Mouse (Mus musculus) heart, embryonic 10.5 days (tissue): ENCODE results near the gene Gtse1. TPM values are rescaled to one million over a fixed set of nuclear protein-coding genes. Genes with fewer than 3 reads are reported as not detected.

ENCODE experiments used
- DNase-seq: peaks from one replicate; pipeline ENCODE4 v3.0.0-alpha.2; 2017; ENCODE audit warnings: low spot score
- H3K27ac ChIP-seq: fragments of 300-500 bp; sonication (generic); 2 replicates; pipeline ENCODE4 v1.5.1; 2016; ENCODE audit warnings: mild to moderate bottlenecking
- H3K27me3 ChIP-seq: fragments of 300-500 bp; sonication (generic); 2 replicates; pipeline ENCODE4 v1.6.1; 2016; ENCODE audit warnings: mild to moderate bottlenecking; ENCODE audit not compliant: poor library complexity, insufficient read depth, severe bottlenecking
- H3K36me3 ChIP-seq: fragments of 300-500 bp; sonication (generic); 2 replicates; pipeline ENCODE4 v1.6.1; 2016; ENCODE audit warnings: mild to moderate bottlenecking, moderate library complexity
- H3K4me1 ChIP-seq: fragments of 300-500 bp; sonication (generic); 2 replicates; pipeline ENCODE4 v1.6.1; 2016; ENCODE audit warnings: mild to moderate bottlenecking
- H3K4me3 ChIP-seq: fragments of 300-500 bp; sonication (generic); 2 replicates; pipeline ENCODE4 v1.5.1; 2016; ENCODE audit warnings: mild to moderate bottlenecking, moderate library complexity
- H3K9me3 ChIP-seq: fragments of 300-500 bp; sonication (generic); 2 replicates; pipeline ENCODE4 v1.6.1; 2016; ENCODE audit warnings: mild to moderate bottlenecking, moderate library complexity
- WGBS: fragments of 180-500 bp; shearing (Covaris S2); methylation state at CpG from one replicate; pipeline ENCODE4 v1.1.7; 2016; 5-methylcytosine and 5-hydroxymethylcytosine counted together
- polyA plus RNA-seq: library from polyadenylated mRNA; unstranded; fragments of >200 nt; fragmentation: Nextera tagmentation; extraction: Ambion mirVana; gene quantifications from 2 replicates; pipeline ENCODE4 v1.2.1, GENCODE M21; 2016

Gene Gtse1
- polyA plus RNA-seq, 1 experiment from 2014 or later = 40.6 TPM

- Histone ChIP-seq H3K36me3 (peaks cover 72% of the 10 kb centered on the region), H3K27me3 (no peaks in the 10 kb centered on the region), H3K4me3 (no peak overlapping the region), H3K9me3 (no peaks in the 10 kb centered on the region), H3K4me1 (no peaks in the 10 kb centered on the region), H3K27ac (no peak overlapping the region)
- no peak for DNase-seq
- WGBS = 81% methylated on average over 4 of the region's 4 CpGs
Measured at GRCm38 (mm10) chr15:85889235-85889634, 29.7 kb downstream of the Gtse1 start.

- Histone ChIP-seq H3K9me3 (no peaks in the 10 kb centered on the region), H3K36me3 (peaks cover 73% of the 10 kb centered on the region), H3K4me1 (no peaks in the 10 kb centered on the region), H3K4me3 (no peak overlapping the region), H3K27me3 (no peaks in the 10 kb centered on the region), H3K27ac (no peak overlapping the region)
- DNase-seq = no peak
- WGBS = 84% methylated on average over 10 of the region's 10 CpGs
Measured at GRCm38 (mm10) chr15:85891971-85892370, 32.4 kb downstream of the Gtse1 start.

DNA sequence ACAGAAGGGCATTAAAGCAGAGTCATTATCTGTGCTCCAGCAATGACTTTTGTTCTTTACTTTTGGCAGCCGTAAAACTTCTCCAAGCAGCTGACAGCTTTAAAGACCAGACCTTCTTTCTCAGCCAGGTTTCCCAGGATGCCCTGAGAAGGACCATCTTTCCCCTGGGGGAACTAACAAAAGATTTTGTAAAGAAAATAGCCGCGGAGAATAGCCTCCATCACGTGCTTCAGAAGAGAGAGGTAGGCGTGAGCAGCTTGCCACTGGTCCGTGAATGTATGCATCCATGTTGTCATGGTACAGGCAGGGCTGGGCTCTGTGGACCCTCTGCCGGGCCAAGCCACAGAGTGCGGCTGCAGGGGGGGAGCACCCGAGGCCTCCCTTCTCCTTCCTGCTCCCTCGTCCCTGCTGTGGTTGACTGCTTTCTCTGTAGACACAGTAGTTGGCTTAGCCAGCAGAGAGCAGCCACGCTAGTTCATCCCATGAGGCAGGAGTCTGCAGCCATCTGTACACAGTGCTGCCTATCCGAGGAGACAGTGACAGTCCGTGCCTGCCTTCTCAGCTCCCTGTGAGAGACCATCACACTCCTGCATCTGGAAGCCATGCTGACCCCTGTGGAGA lies 33.1 kb downstream of the Gtse1 start:
- Histone ChIP-seq H3K36me3 (peaks cover 80% of the 10 kb centered on the region), H3K27ac (no peak overlapping the region), H3K27me3 (no peaks in the 10 kb centered on the region), H3K9me3 (no peaks in the 10 kb centered on the region), H3K4me1 (no peaks in the 10 kb centered on the region), H3K4me3 (no peak overlapping the region)
- no peak for DNase-seq
- 82% methylated on average over 13 of the region's 13 CpGs for WGBS

GRCm38 (mm10) chr15:85893871-85894270 lies 34.3 kb downstream of the Gtse1 start:
- H3K9me3 ChIP-seq = no peaks in the 10 kb centered on the region
- no peak overlapping the region for H3K4me3 ChIP-seq
- no peaks in the 10 kb centered on the region for H3K4me1 ChIP-seq
- H3K27ac ChIP-seq = no peak overlapping the region
- WGBS = 84% methylated on average over 7 of the region's 7 CpGs
- peaks cover 88% of the 10 kb centered on the region for H3K36me3 ChIP-seq
- no peak for DNase-seq
- H3K27me3 ChIP-seq = no peaks in the 10 kb centered on the region

- Histone ChIP-seq H3K4me1 (peaks cover 5% of the 10 kb centered on the region; the same call in 1 of the 2 replicates), H3K9me3 (no peaks in the 10 kb centered on the region), H3K36me3 (peaks cover 88% of the 10 kb centered on the region), H3K4me3 (no peak overlapping the region), H3K27me3 (no peaks in the 10 kb centered on the region), H3K27ac (no peak overlapping the region)
- DNase-seq = no peak
- WGBS = 24% methylated on average over 8 of the region's 8 CpGs
Measured at GRCm38 (mm10) chr15:85896284-85896683, 36.7 kb downstream of the Gtse1 start.

DNA sequence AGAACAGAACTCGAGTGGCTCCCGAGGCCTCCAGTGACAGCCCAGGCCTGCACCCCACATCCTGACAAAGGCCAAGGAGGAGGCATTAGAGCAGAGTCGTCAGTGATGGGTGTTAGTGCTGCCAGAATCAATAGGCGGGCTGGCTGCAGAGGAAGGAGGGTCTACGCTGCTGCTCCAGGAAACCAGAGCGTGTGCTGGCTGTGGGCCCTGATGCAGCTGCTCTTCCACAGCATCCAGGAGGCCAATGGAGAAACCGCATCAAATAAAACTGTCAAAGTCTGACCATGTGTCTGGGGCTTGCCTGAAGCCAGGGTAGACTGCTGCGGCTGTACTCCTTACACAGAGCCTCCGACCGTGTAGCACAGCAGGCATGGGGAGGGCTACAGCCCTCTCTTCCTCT lies 37.6 kb downstream of the Gtse1 start:
- Histone ChIP-seq H3K4me1 (peaks cover 12% of the 10 kb centered on the region), H3K36me3 (peaks cover 80% of the 10 kb centered on the region), H3K27ac (no peak overlapping the region), H3K9me3 (no peaks in the 10 kb centered on the region), H3K27me3 (no peaks in the 10 kb centered on the region), H3K4me3 (no peak overlapping the region)
- no peak for DNase-seq
- 90% methylated on average over 10 of the region's 10 CpGs for WGBS

- H3K4me3 ChIP-seq = no peak overlapping the region
- 81% methylated on average over 6 of the region's 6 CpGs for WGBS
Measured at GRCm38 (mm10) chr15:85899396-85899795, 39.9 kb downstream of the Gtse1 start.

GRCm38 (mm10) chr15:85900318-85900717 lies 40.8 kb downstream of the Gtse1 start:
- Histone ChIP-seq H3K4me1 (peaks cover 24% of the 10 kb centered on the region), H3K36me3 (peaks cover 48% of the 10 kb centered on the region), H3K27me3 (no peaks in the 10 kb centered on the region; the same call in 1 of the 2 replicates), H3K4me3 (no peak overlapping the region), H3K27ac (no peak overlapping the region), H3K9me3 (no peaks in the 10 kb centered on the region)
- WGBS = 92% methylated on average over 8 of the region's 8 CpGs
- no peak for DNase-seq

More at GRCm38 (mm10) chr15:85899396-85899795, 39.9 kb downstream of the Gtse1 start:
- Histone ChIP-seq H3K27ac (no peak overlapping the region), H3K36me3 (peaks cover 57% of the 10 kb centered on the region), H3K4me1 (peaks cover 24% of the 10 kb centered on the region), H3K9me3 (no peaks in the 10 kb centered on the region), H3K27me3 (no peaks in the 10 kb centered on the region; the same call in 1 of the 2 replicates)
- no peak for DNase-seq

DNA sequence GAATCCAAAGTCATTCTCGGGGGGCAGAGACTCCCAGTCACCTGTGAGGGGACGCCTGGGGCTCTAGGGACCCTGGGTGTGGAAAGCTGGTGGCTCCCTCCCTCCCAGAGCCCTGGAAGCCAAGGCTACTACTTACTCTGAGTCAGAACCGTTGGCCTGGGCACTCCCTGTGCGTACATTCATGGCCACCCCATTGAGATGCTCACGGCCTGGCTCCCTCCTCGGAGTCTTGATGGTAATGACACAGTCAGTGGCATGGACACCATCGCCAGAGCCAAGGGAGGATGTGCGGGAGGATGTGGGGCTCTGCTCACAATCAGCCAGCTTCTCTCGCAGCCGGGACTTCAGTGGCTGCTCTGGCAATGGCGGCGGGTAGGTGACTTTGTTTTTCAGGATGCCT lies 41.3 kb downstream of the Gtse1 start:
- 76% methylated on average over 12 of the region's 12 CpGs for WGBS
- DNase-seq = no peak
- no peaks in the 10 kb centered on the region; the same call in 1 of the 2 replicates for H3K27me3 ChIP-seq
- H3K4me1 ChIP-seq = peaks cover 24% of the 10 kb centered on the region
- no peak overlapping the region for H3K27ac ChIP-seq
- H3K4me3 ChIP-seq = no peak overlapping the region
- no peaks in the 10 kb centered on the region for H3K9me3 ChIP-seq
- H3K36me3 ChIP-seq = peaks cover 43% of the 10 kb centered on the region

GRCm38 (mm10) chr15:85902505-85902904 lies 43.0 kb downstream of the Gtse1 start:
- no peak overlapping the region for H3K4me3 ChIP-seq
- no peaks in the 10 kb centered on the region for H3K9me3 ChIP-seq
- WGBS = 58% methylated on average over 10 of the region's 10 CpGs
- H3K27me3 ChIP-seq = peaks cover 1% of the 10 kb centered on the region; the same call in 1 of the 2 replicates
- no peak for DNase-seq
- H3K36me3 ChIP-seq = peaks cover 27% of the 10 kb centered on the region
- H3K4me1 ChIP-seq = peaks cover 24% of the 10 kb centered on the region
- H3K27ac ChIP-seq = no peak overlapping the region

- Histone ChIP-seq H3K27me3 (peaks cover 3% of the 10 kb centered on the region; the same call in 1 of the 2 replicates), H3K4me3 (no peak overlapping the region), H3K36me3 (peaks cover 16% of the 10 kb centered on the region; the same call in 1 of the 2 replicates), H3K9me3 (no peaks in the 10 kb centered on the region), H3K4me1 (peaks cover 24% of the 10 kb centered on the region), H3K27ac (no peak overlapping the region)
- 57% methylated on average over 8 of the region's 8 CpGs for WGBS
- no peak for DNase-seq
Measured at GRCm38 (mm10) chr15:85903826-85904225, 44.3 kb downstream of the Gtse1 start.

DNA sequence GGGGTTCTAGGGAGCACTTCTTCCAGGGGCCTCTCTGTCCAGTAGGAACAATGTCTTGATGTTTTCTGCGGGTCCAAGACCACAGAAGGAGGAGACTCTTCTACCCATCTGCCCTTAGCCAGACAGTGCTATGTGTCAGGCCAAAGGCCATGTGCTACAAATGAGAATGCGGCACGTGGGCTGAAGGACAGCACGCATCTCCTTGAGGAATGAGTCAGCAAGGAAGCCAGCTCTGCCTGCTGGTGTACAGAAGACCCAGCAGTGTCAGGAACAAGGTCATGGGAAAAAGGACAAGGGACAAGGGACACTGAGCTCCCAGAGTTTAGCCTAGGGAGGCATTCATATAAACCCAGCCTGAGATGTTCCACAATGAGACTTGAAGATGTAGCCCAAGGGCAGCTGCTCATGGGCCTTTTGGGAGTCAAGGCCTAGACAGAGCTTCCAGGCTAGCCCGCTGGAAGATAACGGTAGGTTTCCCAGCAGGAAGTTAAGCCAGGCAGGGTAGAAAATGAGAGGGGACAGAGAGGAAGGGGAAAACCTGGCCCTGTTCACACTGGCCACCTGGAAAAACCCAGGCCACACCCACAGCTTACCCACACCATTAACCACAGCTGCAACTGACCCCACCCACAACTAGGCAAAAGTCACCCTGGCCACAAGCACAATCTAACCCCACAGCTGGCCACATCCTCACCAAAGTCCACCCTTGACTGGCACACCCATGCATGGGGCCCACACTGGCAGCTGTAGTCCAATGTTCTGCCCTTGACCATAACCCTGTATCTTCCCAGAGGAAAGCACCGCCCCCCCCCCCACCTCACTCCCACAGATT lies 49.3 kb downstream of the Gtse1 start:
- no peak for DNase-seq
- Histone ChIP-seq H3K27me3 (peaks cover 3% of the 10 kb centered on the region; the same call in 1 of the 2 replicates), H3K9me3 (no peaks in the 10 kb centered on the region), H3K4me1 (peaks cover 11% of the 10 kb centered on the region), H3K4me3 (no peak overlapping the region), H3K36me3 (no peaks in the 10 kb centered on the region), H3K27ac (no peak overlapping the region)
- WGBS = 84% methylated on average over 7 of the region's 7 CpGs

DNA sequence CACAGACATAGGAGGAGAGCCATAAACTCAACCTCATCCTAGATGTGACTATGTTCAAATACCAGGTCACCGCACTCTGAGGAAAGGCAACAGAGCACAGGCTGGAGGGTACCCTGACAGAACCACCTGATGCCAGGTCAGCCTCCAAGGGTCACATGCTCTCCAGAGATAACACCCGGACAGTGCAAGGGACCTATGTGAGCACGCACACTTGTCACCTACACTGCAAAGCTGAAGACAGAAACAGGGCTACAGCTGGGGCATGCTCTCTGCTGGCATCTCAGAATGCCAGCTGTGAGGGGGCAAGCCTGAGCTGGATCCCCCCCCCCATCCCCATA lies 49.9 kb downstream of the Gtse1 start:
- 78% methylated on average over 3 of the region's 3 CpGs for WGBS
- Histone ChIP-seq H3K4me1 (peaks cover 11% of the 10 kb centered on the region), H3K4me3 (no peak overlapping the region), H3K27ac (no peak overlapping the region), H3K9me3 (no peaks in the 10 kb centered on the region), H3K27me3 (peaks cover 3% of the 10 kb centered on the region; the same call in 1 of the 2 replicates), H3K36me3 (no peaks in the 10 kb centered on the region)
- no peak for DNase-seq
